ENCODE assay signal across 16 mouse cellular contexts in the genomic region with DNA sequence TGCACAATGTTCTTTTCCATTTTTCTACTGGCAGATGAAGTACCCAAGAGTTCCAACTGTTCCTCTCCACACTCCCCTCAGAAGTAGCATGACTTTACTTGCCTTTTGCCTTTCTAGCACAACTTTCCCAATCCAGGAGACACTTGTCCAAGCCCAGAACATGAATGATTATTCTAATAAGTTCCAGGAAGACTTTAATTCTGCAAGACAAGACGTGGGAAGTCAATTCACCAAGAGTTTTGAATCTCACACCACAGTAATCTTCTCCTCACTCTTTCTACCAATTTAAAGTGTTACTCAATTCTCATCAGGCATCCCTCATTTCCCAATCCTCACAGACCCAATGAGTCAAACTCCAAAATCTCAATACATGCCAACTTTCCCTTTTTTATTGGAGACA.
"Had no signal": no experiment of that assay in that cellular context is flagged by ENCODE, and none has a peak within 500 bp of the region (broad histone marks: within the 10 kb centered on the region; RNA-seq: fewer than 3 reads in every experiment).

No protein-coding gene starts in this region.

- DNase-seq: lung, adult 18-20 months; lung, embryonic 14.5 days; lung, postnatal 10 days; lung, postnatal 4 days; midbrain, embryonic 14.5 days; right cerebral cortex, postnatal 14 days; thymus, adult 2 months; thymus, postnatal 25 days had no signal

- H3K36me3 ChIP-seq: midbrain, embryonic 10.5 days; midbrain, embryonic 12.5 days; neural tube, embryonic 13.5 days; neural tube, embryonic 15.5 days; stomach, embryonic 15.5 days had no signal

- H3K4me2 ChIP-seq: lung, embryonic 14.5 days; midbrain, embryonic 12.5 days; neural tube, embryonic 13.5 days; neural tube, embryonic 15.5 days; stomach, embryonic 15.5 days had no signal

- H3K4me1 ChIP-seq: midbrain, embryonic 10.5 days; midbrain, embryonic 12.5 days; neural tube, embryonic 13.5 days; neural tube, embryonic 15.5 days; stomach, embryonic 15.5 days had no signal

- H3K4me3 ChIP-seq: midbrain, embryonic 10.5 days; midbrain, embryonic 12.5 days; myocyte; neural tube, embryonic 13.5 days; neural tube, embryonic 15.5 days; stomach, embryonic 15.5 days had no signal

- H3K27me3 ChIP-seq: midbrain, embryonic 12.5 days; neural tube, embryonic 13.5 days; neural tube, embryonic 15.5 days; stomach, embryonic 15.5 days had no signal

- H3K9ac ChIP-seq: lung, embryonic 14.5 days; midbrain, embryonic 12.5 days; neural tube, embryonic 13.5 days; neural tube, embryonic 15.5 days; stomach, embryonic 15.5 days had no signal

- ATAC-seq: midbrain, embryonic 16.5 days had no signal

- H3K9me3 ChIP-seq: midbrain, embryonic 10.5 days; midbrain, embryonic 12.5 days; neural tube, embryonic 13.5 days; neural tube, embryonic 15.5 days; stomach, embryonic 15.5 days had no signal

- H3K27ac ChIP-seq: midbrain, embryonic 10.5 days; midbrain, embryonic 12.5 days; neural tube, embryonic 13.5 days; neural tube, embryonic 15.5 days; stomach, embryonic 15.5 days; stomach, postnatal 0 days had no signal
